Mouse (Mus musculus): ENCODE measurements around the gene Fam19a1.

- TF ChIP-seq CTCF (IDR thresholded peaks at IDR 0.05; ENCODE audit: low read depth), result no peak
- TF ChIP-seq EP300 (optimal IDR thresholded peaks at IDR 0.05), result no peak
These were observed 305.9 kb downstream of the Fam19a1 start for GRCm38 (mm10) chr6:96418866-96419265.
